7 mouse cellular contexts compared by ENCODE assay signal in the genomic region with DNA sequence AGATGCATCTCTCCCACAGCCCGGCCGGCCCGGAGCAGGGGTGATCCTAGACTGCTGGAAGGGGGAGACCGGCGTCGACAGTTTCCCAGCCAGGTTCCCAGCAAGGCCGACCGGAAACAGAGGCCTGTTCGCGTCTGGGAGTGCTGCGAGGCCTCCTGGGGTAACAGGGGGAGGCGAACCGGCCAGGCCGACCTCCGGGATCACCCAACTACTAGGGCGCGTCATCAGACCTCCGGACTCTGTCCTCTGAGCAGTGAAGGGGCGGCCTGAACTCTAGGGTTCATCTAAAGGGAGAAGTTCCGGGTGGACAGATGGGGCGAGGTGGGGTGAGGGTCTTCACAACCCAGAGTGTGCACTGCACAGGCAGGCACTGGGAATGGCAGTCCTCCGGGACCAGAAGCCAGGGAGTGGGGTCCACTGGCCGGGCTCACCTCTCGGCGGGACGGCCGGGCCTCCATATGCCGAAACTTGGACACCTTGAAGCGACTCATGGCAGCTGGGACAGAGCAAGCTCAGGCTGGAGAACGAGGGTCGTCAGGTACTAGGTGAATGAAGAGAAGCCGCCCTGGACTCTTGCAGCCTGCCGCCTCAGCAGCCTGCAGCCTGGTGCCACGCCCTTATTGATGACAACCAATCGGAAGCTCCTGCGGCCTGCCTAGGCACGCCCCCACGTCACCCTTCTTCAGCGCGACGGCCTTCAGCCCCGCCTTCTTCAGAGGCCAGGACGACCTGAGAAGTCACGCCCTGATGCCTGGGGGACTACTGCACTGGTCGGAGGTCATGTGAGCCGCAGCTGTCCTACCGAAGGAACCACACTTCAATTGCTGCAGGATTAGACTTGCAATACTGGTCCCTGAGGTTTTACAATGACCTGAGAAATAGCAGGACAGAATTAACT. TPM values are rescaled to one million over a fixed set of nuclear protein-coding genes. Genes with fewer than 3 reads are reported as not detected.
A peak's percentile ranks its signal among the peaks of the same experiment; 100 is the strongest.
DNase-seq lines count a peak whose midpoint lies in the region; ATAC-seq lines count a peak whose summit lies in the region.

Gene Coro7 (minus strand): TSS at position 657 of the 898 bp plus-strand sequence.

- H3K27ac ChIP-seq in embryonic facial prominence, embryonic 12.5 days: 0 out of 2 replicates have a peak within 1 kb of the TSS, but pooled peaks have one; percentile 43
- H3K27ac ChIP-seq in limb, embryonic 11.5 days (replicated peaks; ENCODE audit: low read depth, low read length): no peak within 1 kb of the TSS
- peak within 1 kb of the TSS; percentile 49; the same call in 1 of the 2 replicates for H3K27ac ChIP-seq in midbrain, embryonic 14.5 days (replicated peaks; ENCODE audit: low read depth, low read length)

- H3K9me3 ChIP-seq in embryonic facial prominence, embryonic 12.5 days: no peaks in the 10 kb centered on the region
- no peaks in the 10 kb centered on the region for H3K9me3 ChIP-seq in limb, embryonic 11.5 days (ENCODE audit: control insufficient read depth, low read length)
- H3K9me3 ChIP-seq in midbrain, embryonic 14.5 days (ENCODE audit: control insufficient read depth, low read length): no peaks in the 10 kb centered on the region

- WGBS in embryonic facial prominence, embryonic 12.5 days: under 1% methylated on average over 47 of the region's 47 CpGs
- under 1% methylated on average over 46 of the region's 47 CpGs for WGBS in limb, embryonic 11.5 days
- WGBS in midbrain, embryonic 14.5 days: under 1% methylated on average over 47 of the region's 47 CpGs

- peaks cover 12% of the 10 kb centered on the region; the same call in 1 of the 2 replicates for H3K36me3 ChIP-seq in embryonic facial prominence, embryonic 12.5 days
- H3K36me3 ChIP-seq in limb, embryonic 11.5 days (ENCODE audit: control insufficient read depth, insufficient read depth, low read length): peaks cover 4% of the 10 kb centered on the region; the same call in 1 of the 2 replicates
- H3K36me3 ChIP-seq in midbrain, embryonic 14.5 days (ENCODE audit: control insufficient read depth, insufficient read depth, low read length): peaks cover 19% of the 10 kb centered on the region

- peak within 1 kb of the TSS; percentile 69 for H3K4me3 ChIP-seq in embryonic facial prominence, embryonic 12.5 days
- H3K4me3 ChIP-seq in limb, embryonic 11.5 days (ENCODE audit: low read depth, low read length): peak within 1 kb of the TSS; percentile 44
- H3K4me3 ChIP-seq in midbrain, embryonic 14.5 days (replicated peaks; ENCODE audit: low read depth, low read length): peak within 1 kb of the TSS; percentile 58

- DNase-seq in adrenal gland, postnatal 25 days: peak; percentile 89
- peak; percentile 100 for DNase-seq in heart, adult 11 months
- DNase-seq in kidney, adult 18-20 months: peak; percentile 91
- DNase-seq in limb, embryonic 11.5 days (ENCODE audit: low spot score): peak; percentile 92
- DNase-seq in midbrain, embryonic 14.5 days: peak; percentile 93
- DNase-seq in spleen, adult 18-20 months: peak; percentile 85 to 90

- H3K4me2 ChIP-seq in embryonic facial prominence, embryonic 12.5 days (replicated peaks): peak within 1 kb of the TSS; percentile 94
- H3K4me2 ChIP-seq in limb, embryonic 11.5 days (ENCODE audit: low read depth, severe bottlenecking): peak within 1 kb of the TSS; percentile 81
- H3K4me2 ChIP-seq in midbrain, embryonic 14.5 days (ENCODE audit: low read length): peak within 1 kb of the TSS; percentile 95

- peak; percentile 87 for ATAC-seq in embryonic facial prominence, embryonic 12.5 days (ENCODE audit: insufficient number of reproducible peaks, insufficient read depth, low FRiP score, low TSS enrichment)
- ATAC-seq in limb, embryonic 11.5 days (ENCODE audit: insufficient number of reproducible peaks, low FRiP score, low TSS enrichment, low read depth): peak; percentile 90
- peak; percentile 91 for ATAC-seq in midbrain, embryonic 14.5 days (ENCODE audit: low FRiP score, low TSS enrichment)

- H3K27me3 ChIP-seq in embryonic facial prominence, embryonic 12.5 days: no peaks in the 10 kb centered on the region
- no peaks in the 10 kb centered on the region for H3K27me3 ChIP-seq in limb, embryonic 11.5 days (ENCODE audit: control insufficient read depth, insufficient read depth, low read length)
- no peaks in the 10 kb centered on the region for H3K27me3 ChIP-seq in midbrain, embryonic 14.5 days (ENCODE audit: control insufficient read depth, insufficient read depth, low read length)

- peak within 1 kb of the TSS; percentile 66 for H3K9ac ChIP-seq in embryonic facial prominence, embryonic 12.5 days
- peak within 1 kb of the TSS; percentile 68 for H3K9ac ChIP-seq in limb, embryonic 11.5 days (ENCODE audit: low read length)
- peak within 1 kb of the TSS; percentile 70 for H3K9ac ChIP-seq in midbrain, embryonic 14.5 days (replicated peaks; ENCODE audit: low read length)

- peaks cover 12% of the 10 kb centered on the region for H3K4me1 ChIP-seq in embryonic facial prominence, embryonic 12.5 days
- H3K4me1 ChIP-seq in limb, embryonic 11.5 days (ENCODE audit: control insufficient read depth, insufficient read depth, low read length): peaks cover 7% of the 10 kb centered on the region
- peaks cover 4% of the 10 kb centered on the region; the same call in 1 of the 2 replicates for H3K4me1 ChIP-seq in midbrain, embryonic 14.5 days (ENCODE audit: control insufficient read depth, insufficient read depth, low read length)

RNA-seq across cellular contexts. Expression of gene Coro7, which starts in this region (rescaled TPM):
- total RNA-seq in adrenal gland, postnatal 25 days (2021): 36.2 and 39.7 TPM in 2 replicates
- polyA plus RNA-seq in embryonic facial prominence, embryonic 12.5 days (2016; fragmentation: Nextera tagmentation; extraction: Ambion mirVana): 18.2 and 23.1 TPM in 2 replicates
- 13.1 and 15.7 TPM in 2 replicates for polyA plus RNA-seq in limb, embryonic 11.5 days (2014; fragmentation: Nextera tagmentation; extraction: Ambion mirVana)
- 23.3 and 25.7 TPM in 2 replicates for polyA plus RNA-seq in midbrain, embryonic 14.5 days (2014; fragmentation: Nextera tagmentation; extraction: Ambion mirVana)
